Mouse (Mus musculus): ENCODE data around the gene Tm4sf1. TPM values are rescaled to one million over a fixed set of nuclear protein-coding genes. Genes with fewer than 3 reads are reported as not detected.

The Tm4sf1 gene
- polyA plus RNA-seq, 1 experiment = 30.8 TPM

GRCm38 (mm10) chr3:57307076-57307475 is 5.3 kb upstream of the Tm4sf1 start:
- no peak for TF ChIP-seq POLR2A (IDR thresholded peaks at IDR 0.05; ENCODE audit: borderline replicate concordance, insufficient read depth, low read length)
- TF ChIP-seq CTCF (IDR thresholded peaks at IDR 0.05; ENCODE audit: borderline replicate concordance, insufficient read depth, low read depth, low read length) = no peak
- H3K4me3 ChIP-seq (replicated peaks; ENCODE audit: insufficient read depth, low read depth, low read length) = no peak overlapping the region
- DNase-seq = no peak
- no peak overlapping the region for H3K27ac ChIP-seq (ENCODE audit: insufficient read depth, low read length)
- H3K27me3 ChIP-seq (ENCODE audit: control insufficient read depth, insufficient read depth, low read length) = no peaks in the 10 kb centered on the region
- no peaks in the 10 kb centered on the region for H3K4me1 ChIP-seq (ENCODE audit: control insufficient read depth, insufficient read depth, low read length)
- 78% methylated on average over 3 of the region's 3 CpGs for WGBS

GRCm38 (mm10) chr3:57305564-57305963 is 3.8 kb upstream of the Tm4sf1 start:
- no peaks in the 10 kb centered on the region for H3K27me3 ChIP-seq (ENCODE audit: control insufficient read depth, insufficient read depth, low read length)
- no peak overlapping the region for H3K4me3 ChIP-seq (replicated peaks; ENCODE audit: insufficient read depth, low read depth, low read length)
- DNase-seq = no peak
- no peak overlapping the region for H3K27ac ChIP-seq (ENCODE audit: insufficient read depth, low read length)
- H3K4me1 ChIP-seq (ENCODE audit: control insufficient read depth, insufficient read depth, low read length) = no peaks in the 10 kb centered on the region
- TF ChIP-seq POLR2A (IDR thresholded peaks at IDR 0.05; ENCODE audit: borderline replicate concordance, insufficient read depth, low read length) (no peak), CTCF (IDR thresholded peaks at IDR 0.05; ENCODE audit: borderline replicate concordance, insufficient read depth, low read depth, low read length) (no peak)
- 82% methylated on average over 4 of the region's 4 CpGs for WGBS

DNA sequence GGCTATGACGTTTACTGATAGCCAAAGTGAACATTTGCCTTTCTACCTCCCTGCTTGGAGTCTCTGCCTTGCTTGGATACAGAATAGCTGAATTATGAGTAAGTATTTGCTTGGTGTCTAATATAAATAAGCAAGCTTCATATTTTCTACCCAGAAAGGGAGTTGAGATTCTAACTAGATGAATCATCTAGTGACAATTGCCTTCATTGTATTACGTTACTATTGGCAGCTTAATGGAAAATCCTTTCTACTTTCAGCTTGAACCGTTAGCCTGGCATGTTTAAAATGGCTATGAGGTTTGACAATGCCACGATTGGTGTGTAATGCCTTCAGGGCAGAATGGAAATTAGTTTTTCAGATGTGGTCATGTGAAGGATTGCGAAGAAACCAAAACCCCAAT is 2.7 kb upstream of the Tm4sf1 start:
- 69% methylated on average over 5 of the region's 5 CpGs for WGBS
- H3K4me3 ChIP-seq (replicated peaks; ENCODE audit: insufficient read depth, low read depth, low read length) = no peak overlapping the region
- H3K27me3 ChIP-seq (ENCODE audit: control insufficient read depth, insufficient read depth, low read length) = no peaks in the 10 kb centered on the region
- no peaks in the 10 kb centered on the region for H3K4me1 ChIP-seq (ENCODE audit: control insufficient read depth, insufficient read depth, low read length)
- no peak overlapping the region for H3K27ac ChIP-seq (ENCODE audit: insufficient read depth, low read length)
- TF ChIP-seq POLR2A (IDR thresholded peaks at IDR 0.05; ENCODE audit: borderline replicate concordance, insufficient read depth, low read length) (no peak), CTCF (IDR thresholded peaks at IDR 0.05; ENCODE audit: borderline replicate concordance, insufficient read depth, low read depth, low read length) (no peak)
- no peak for DNase-seq

GRCm38 (mm10) chr3:57304050-57304449 is 2.3 kb upstream of the Tm4sf1 start:
- no peaks in the 10 kb centered on the region for H3K4me1 ChIP-seq (ENCODE audit: control insufficient read depth, insufficient read depth, low read length)
- no peak for DNase-seq
- 46% methylated on average over 4 of the region's 4 CpGs for WGBS
- H3K4me3 ChIP-seq (replicated peaks; ENCODE audit: insufficient read depth, low read depth, low read length) = no peak overlapping the region
- TF ChIP-seq POLR2A (IDR thresholded peaks at IDR 0.05; ENCODE audit: borderline replicate concordance, insufficient read depth, low read length) (no peak), CTCF (IDR thresholded peaks at IDR 0.05; ENCODE audit: borderline replicate concordance, insufficient read depth, low read depth, low read length) (no peak)
- H3K27me3 ChIP-seq (ENCODE audit: control insufficient read depth, insufficient read depth, low read length) = no peaks in the 10 kb centered on the region
- H3K27ac ChIP-seq (ENCODE audit: insufficient read depth, low read length) = no peak overlapping the region

DNA sequence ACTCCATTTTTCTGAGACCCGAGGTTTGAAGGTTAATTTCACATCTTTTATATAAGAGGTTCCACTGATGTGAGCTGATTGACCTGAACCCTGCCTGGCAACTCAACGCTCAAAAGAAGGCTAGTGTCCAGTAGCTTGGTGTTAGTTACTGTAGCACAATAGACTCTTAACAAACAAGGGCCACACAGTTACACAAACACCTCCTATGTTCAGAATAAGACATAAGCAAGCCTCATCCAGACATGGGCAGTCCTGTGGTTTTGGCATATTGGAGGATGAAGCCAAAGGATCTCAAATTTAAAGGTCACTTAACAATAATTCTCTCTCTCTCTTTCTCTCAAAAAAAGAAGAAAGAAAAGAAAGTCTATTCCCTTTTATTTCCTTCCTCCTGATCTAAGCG is 1.7 kb upstream of the Tm4sf1 start:
- Histone ChIP-seq H3K4me1 (ENCODE audit: control insufficient read depth, insufficient read depth, low read length) (no peaks in the 10 kb centered on the region), H3K27ac (ENCODE audit: insufficient read depth, low read length) (no peak overlapping the region), H3K4me3 (replicated peaks; ENCODE audit: insufficient read depth, low read depth, low read length) (no peak overlapping the region), H3K27me3 (ENCODE audit: control insufficient read depth, insufficient read depth, low read length) (no peaks in the 10 kb centered on the region)
- 82% methylated on average over 3 of the region's 3 CpGs for WGBS
- DNase-seq = no peak
- TF ChIP-seq CTCF (IDR thresholded peaks at IDR 0.05; ENCODE audit: borderline replicate concordance, insufficient read depth, low read depth, low read length) (no peak), POLR2A (IDR thresholded peaks at IDR 0.05; ENCODE audit: borderline replicate concordance, insufficient read depth, low read length) (no peak)

DNA sequence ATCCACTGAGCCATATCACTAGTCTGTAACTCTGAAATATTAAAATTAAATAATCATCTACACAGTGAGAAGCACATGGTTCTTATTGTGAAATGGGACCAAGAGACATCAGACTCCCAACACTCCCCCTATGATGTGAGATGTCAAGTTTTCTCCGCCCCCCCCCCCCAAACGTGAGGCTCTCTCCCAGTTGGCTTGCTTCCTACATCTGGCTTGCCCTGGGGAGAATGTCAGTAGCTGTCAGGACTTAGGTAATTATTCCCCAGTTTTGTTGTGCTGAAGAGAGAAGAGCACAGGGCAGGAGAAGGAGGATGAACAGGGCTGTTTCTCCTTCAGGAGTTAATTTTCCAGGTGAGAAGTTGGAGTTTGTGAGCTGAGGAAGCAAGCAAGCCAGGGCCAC is 1.1 kb upstream of the Tm4sf1 start:
- no peak for TF ChIP-seq CTCF (IDR thresholded peaks at IDR 0.05; ENCODE audit: borderline replicate concordance, insufficient read depth, low read depth, low read length)
- no peak for TF ChIP-seq POLR2A (IDR thresholded peaks at IDR 0.05; ENCODE audit: borderline replicate concordance, insufficient read depth, low read length)
- H3K27ac ChIP-seq (ENCODE audit: insufficient read depth, low read length) = no peak overlapping the region
- no peaks in the 10 kb centered on the region for H3K27me3 ChIP-seq (ENCODE audit: control insufficient read depth, insufficient read depth, low read length)
- H3K4me3 ChIP-seq (replicated peaks; ENCODE audit: insufficient read depth, low read depth, low read length) = no peak overlapping the region
- WGBS = 21% methylated on average over 2 of the region's 2 CpGs
- no peak for DNase-seq
- H3K4me1 ChIP-seq (ENCODE audit: control insufficient read depth, insufficient read depth, low read length) = no peaks in the 10 kb centered on the region

DNA sequence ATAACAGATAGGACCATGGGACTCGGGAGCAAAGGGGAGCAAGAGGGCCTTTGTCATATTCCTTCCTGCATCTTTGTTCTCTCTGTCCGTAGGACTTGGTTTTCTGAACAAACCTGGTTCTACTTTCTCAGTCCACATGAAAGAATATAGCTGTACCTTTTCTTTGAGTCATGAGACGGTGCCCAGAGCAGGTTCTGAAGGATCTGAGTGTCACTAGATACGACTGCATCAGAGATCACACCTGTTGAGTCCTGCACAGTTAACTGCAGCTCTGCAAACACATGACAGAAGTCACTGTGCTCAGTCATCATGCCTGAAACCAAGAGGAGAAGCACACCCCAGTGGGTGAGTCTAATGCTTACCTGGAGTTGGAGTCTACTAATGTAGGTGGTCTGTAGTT is 422 bp downstream of the Tm4sf1 start:
- Histone ChIP-seq H3K4me1 (ENCODE audit: control insufficient read depth, insufficient read depth, low read length) (no peaks in the 10 kb centered on the region), H3K4me3 (replicated peaks; ENCODE audit: insufficient read depth, low read depth, low read length) (no peak overlapping the region), H3K27ac (ENCODE audit: insufficient read depth, low read length) (no peak overlapping the region), H3K27me3 (ENCODE audit: control insufficient read depth, insufficient read depth, low read length) (no peaks in the 10 kb centered on the region)
- TF ChIP-seq POLR2A (IDR thresholded peaks at IDR 0.05; ENCODE audit: borderline replicate concordance, insufficient read depth, low read length) (no peak), CTCF (IDR thresholded peaks at IDR 0.05; ENCODE audit: borderline replicate concordance, insufficient read depth, low read depth, low read length) (no peak)
- 81% methylated on average over 4 of the region's 4 CpGs for WGBS
- no peak for DNase-seq

DNA sequence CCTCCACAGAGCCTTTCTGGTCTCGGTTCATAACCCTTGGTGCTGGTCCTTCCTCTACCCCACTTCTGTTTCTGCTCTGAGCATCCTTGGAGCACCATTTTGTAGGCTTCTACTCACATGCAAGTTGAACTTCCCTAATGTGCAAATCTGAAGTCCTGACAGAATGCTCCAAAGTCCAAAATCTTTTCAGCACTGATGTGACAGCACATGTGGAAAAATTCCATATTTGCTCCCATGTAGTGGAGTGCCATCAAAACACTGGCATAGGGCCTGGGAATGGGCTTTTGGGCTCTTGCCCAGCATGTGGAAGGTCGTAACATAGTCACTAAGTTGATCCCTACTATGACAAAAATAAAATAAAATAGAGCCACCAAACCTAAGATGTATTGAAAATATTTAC is 3.8 kb downstream of the Tm4sf1 start:
- no peak overlapping the region for H3K4me3 ChIP-seq (replicated peaks; ENCODE audit: insufficient read depth, low read depth, low read length)
- H3K27me3 ChIP-seq (ENCODE audit: control insufficient read depth, insufficient read depth, low read length) = no peaks in the 10 kb centered on the region
- peaks cover 4% of the 10 kb centered on the region; the same call in 1 of the 2 replicates for H3K4me1 ChIP-seq (ENCODE audit: control insufficient read depth, insufficient read depth, low read length)
- no peak for TF ChIP-seq POLR2A (IDR thresholded peaks at IDR 0.05; ENCODE audit: borderline replicate concordance, insufficient read depth, low read length)
- TF ChIP-seq CTCF (IDR thresholded peaks at IDR 0.05; ENCODE audit: borderline replicate concordance, insufficient read depth, low read depth, low read length) = no peak
- 81% methylated on average over 2 of the region's 2 CpGs for WGBS
- no peak for DNase-seq
- no peak overlapping the region for H3K27ac ChIP-seq (ENCODE audit: insufficient read depth, low read length)

All from cerebellum, adult 2 months (tissue).